10 mouse cellular contexts compared by ENCODE assay signal in the genomic region with DNA sequence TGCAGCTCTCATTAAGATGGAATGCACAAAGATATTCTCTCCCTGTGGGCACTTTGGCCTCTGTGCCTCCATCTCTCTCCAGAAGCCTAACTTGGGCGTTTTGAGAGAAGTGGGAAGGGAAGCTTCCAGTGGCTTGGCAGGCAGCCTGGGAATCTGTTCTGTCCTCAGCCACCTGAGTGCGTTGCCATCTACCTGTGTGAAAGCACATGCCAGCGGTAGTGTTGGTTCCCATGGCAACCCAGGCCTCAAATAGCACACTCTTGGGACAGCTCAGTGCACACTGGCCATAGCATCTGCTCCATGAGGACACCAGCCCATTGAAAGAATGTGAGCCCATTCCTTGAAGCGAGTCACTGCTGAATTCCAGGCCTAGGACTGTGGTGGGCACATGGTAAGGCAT.
A peak's percentile ranks its signal among the peaks of the same experiment; 100 is the strongest.
DNase-seq lines count a peak whose midpoint lies in the region; ATAC-seq lines count a peak whose summit lies in the region.
"Had no signal": no experiment of that assay in that cellular context is flagged by ENCODE, and none has a peak within 500 bp of the region (broad histone marks: within the 10 kb centered on the region; RNA-seq: fewer than 3 reads in every experiment).

No protein-coding gene starts in this region.

- WGBS in kidney, embryonic 15.5 days: 65% methylated on average over 4 of the region's 4 CpGs

- no peaks in the 10 kb centered on the region for H3K36me3 ChIP-seq in megakaryocyte, embryonic 14.5 days (replicated peaks; ENCODE audit: low read length)
- no peaks in the 10 kb centered on the region for H3K36me3 ChIP-seq in kidney, embryonic 15.5 days
- H3K36me3 ChIP-seq: liver, embryonic 13.5 days had no signal

- H3K9me3 ChIP-seq in megakaryocyte, embryonic 14.5 days: no peaks in the 10 kb centered on the region
- no peaks in the 10 kb centered on the region for H3K9me3 ChIP-seq in kidney, embryonic 15.5 days (replicated peaks)
- H3K9me3 ChIP-seq: forebrain, embryonic 13.5 days; liver, embryonic 13.5 days had no signal

- H3K27me3 ChIP-seq in megakaryocyte, embryonic 14.5 days (replicated peaks): peaks cover 9% of the 10 kb centered on the region
- no peaks in the 10 kb centered on the region for H3K27me3 ChIP-seq in kidney, embryonic 15.5 days
- H3K27me3 ChIP-seq: forebrain, embryonic 13.5 days; liver, embryonic 13.5 days had no signal

- peak overlapping the region; percentile 60 for H3K27ac ChIP-seq in kidney, embryonic 15.5 days
- H3K27ac ChIP-seq: forebrain, embryonic 13.5 days; liver, embryonic 13.5 days had no signal

- H3K4me3 ChIP-seq in megakaryocyte, embryonic 14.5 days (replicated peaks): peak overlapping the region; percentile 28
- no peak overlapping the region for H3K4me3 ChIP-seq in kidney, embryonic 15.5 days (replicated peaks)
- H3K4me3 ChIP-seq: forebrain, embryonic 13.5 days; liver, embryonic 13.5 days had no signal

- ATAC-seq in cerebellum, adult (ENCODE audit: insufficient number of reproducible peaks, low FRiP score, low TSS enrichment): no peak
- no peak for ATAC-seq in megakaryocyte, adult 5-6 weeks (ENCODE audit: poor library complexity, severe bottlenecking)
- no peak for ATAC-seq in kidney, embryonic 15.5 days (replicated peaks; ENCODE audit: low FRiP score)
- ATAC-seq: forebrain, embryonic 13.5 days had no signal

- H3K4me2 ChIP-seq in kidney, embryonic 15.5 days: no peak overlapping the region
- H3K4me2 ChIP-seq: forebrain, embryonic 13.5 days; liver, embryonic 13.5 days had no signal

- peaks cover 8% of the 10 kb centered on the region; the same call in 1 of the 2 replicates for H3K4me1 ChIP-seq in megakaryocyte, embryonic 14.5 days
- peaks cover 21% of the 10 kb centered on the region for H3K4me1 ChIP-seq in kidney, embryonic 15.5 days
- H3K4me1 ChIP-seq: forebrain, embryonic 13.5 days had no signal

- DNase-seq in cerebellum, adult 11-12 months: peak; percentile 63
- DNase-seq in lung, postnatal 14 days: peak; percentile 40
- DNase-seq in heart, adult 18-20 months: no peak
- DNase-seq in urinary bladder, postnatal 25 days (ENCODE audit: low spot score): no peak
- DNase-seq: liver, embryonic 13.5 days had no signal

- no peak overlapping the region for H3K9ac ChIP-seq in kidney, embryonic 15.5 days
- H3K9ac ChIP-seq: forebrain, embryonic 13.5 days; liver, embryonic 13.5 days had no signal

Comparison
In these comparisons a context has a peak if more than half of its experiments do, and no peak if none do; other contexts are left out.
1. DNase-seq: peak in cerebellum, adult 11-12 months (single experiment) and lung, postnatal 14 days (single experiment); none in heart, adult 18-20 months (0 of 2) and urinary bladder, postnatal 25 days (single experiment).